Mouse (Mus musculus) heart, postnatal 0 days (tissue): ENCODE measurements around the gene Erh. TPM values are rescaled to one million over a fixed set of nuclear protein-coding genes. Genes with fewer than 3 reads are reported as not detected.
A peak's percentile ranks its signal among the peaks of the same experiment; 100 is the strongest.

Experiments used
- ATAC-seq: fragments of 200-750 bp; cut with Nextera tagmentation; 2 replicates; pipeline ENCODE4 v1.8.0; 2017; ENCODE audit warnings: low read depth, moderate number of reproducible peaks, moderate library complexity; ENCODE audit not compliant: insufficient read depth
- DNase-seq: peaks from one replicate; pipeline ENCODE4 v3.0.0-alpha.2; 2016; ENCODE audit warnings: low spot score
- H3K27ac ChIP-seq: fragments of 300-500 bp; sonication (generic); 2 replicates; pipeline ENCODE4 v1.5.1; 2014; ENCODE audit warnings: low read depth, mild to moderate bottlenecking
- H3K27me3 ChIP-seq: fragments of 300-500 bp; sonication (generic); 2 replicates; pipeline ENCODE4 v1.6.1; 2014; ENCODE audit warnings: low read length, mixed read lengths; ENCODE audit not compliant: control insufficient read depth, insufficient read depth
- H3K36me3 ChIP-seq: fragments of 300-500 bp; sonication (generic); replicated peaks from 2 replicates; pipeline ENCODE4 v1.6.1; 2014; ENCODE audit warnings: low read length, mixed read lengths; ENCODE audit not compliant: control insufficient read depth, insufficient read depth
- H3K4me1 ChIP-seq: fragments of 300-500 bp; sonication (generic); 2 replicates; pipeline ENCODE4 v1.6.1; 2014; ENCODE audit warnings: antibody characterized with exemption; ENCODE audit not compliant: control insufficient read depth, insufficient read depth
- H3K4me2 ChIP-seq: fragments of 300-500 bp; sonication (generic); 2 replicates; pipeline ENCODE4 v1.6.1; 2014; ENCODE audit warnings: low read depth, mild to moderate bottlenecking, low read length, moderate library complexity
- H3K4me3 ChIP-seq: fragments of 300-500 bp; sonication (generic); 2 replicates; pipeline ENCODE4 v1.5.1; 2014; ENCODE audit warnings: low read depth, low read length
- H3K9ac ChIP-seq: fragments of 300-500 bp; sonication (generic); replicated peaks from 2 replicates; pipeline ENCODE4 v1.6.1; 2014; ENCODE audit warnings: low read depth, low read length, mixed read lengths
- H3K9me3 ChIP-seq: fragments of 300-500 bp; sonication (generic); replicated peaks from 2 replicates; pipeline ENCODE4 v1.6.1; 2016; ENCODE audit warnings: low read length; ENCODE audit not compliant: control insufficient read depth
- CTCF ChIP-seq: IDR thresholded peaks from 2 replicates; pipeline ENCODE4 v1.5.1; 2016; ENCODE audit warnings: antibody characterized with exemption, control low read depth, low read depth
- EP300 ChIP-seq: IDR thresholded peaks from 2 replicates; pipeline ENCODE4 v1.6.1; 2016; ENCODE audit warnings: antibody characterized with exemption, low read depth
- WGBS: fragments of 180-500 bp; shearing (Covaris S2); extraction: QIAGEN DNeasy Blood & Tissue Kit; methylation state at CpG from one replicate; pipeline ENCODE4 v1.1.7; 2014; 5-methylcytosine and 5-hydroxymethylcytosine counted together
- polyA plus RNA-seq: library from polyadenylated mRNA; unstranded; fragments of >200 nt; fragmentation: Nextera tagmentation; extraction: Ambion mirVana; gene quantifications from 2 replicates; pipeline ENCODE4 v1.2.1, GENCODE M21; 2015
- total RNA-seq: library from RNA; depleted of rRNA; stranded (reverse); fragments of >200 nt; gene quantifications from 2 replicates; pipeline ENCODE4 v1.2.3, GENCODE M21; 2014; ENCODE audit warnings: low replicate concordance

The Erh gene
- total and polyA plus RNA-seq, 2 experiments from 2014 or later = 46.4 to 128 TPM

DNA sequence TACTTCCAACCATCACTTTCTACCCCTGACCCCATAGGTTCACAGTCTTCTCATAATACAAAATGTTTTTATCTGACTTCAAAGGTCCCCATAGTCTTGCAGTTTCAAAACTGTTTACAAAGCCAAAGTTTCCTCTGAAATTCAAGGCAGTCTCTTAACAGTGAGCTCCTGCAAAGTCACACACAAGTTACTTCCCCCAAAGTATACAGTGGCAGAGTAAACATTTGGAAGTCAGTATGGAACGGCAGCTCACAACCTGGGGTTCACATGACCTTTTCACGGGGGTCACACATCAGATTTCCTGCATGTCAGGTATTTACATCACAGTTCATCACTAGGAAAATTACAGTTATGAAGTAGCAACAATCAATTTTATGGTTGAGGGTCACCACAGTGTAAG is 19.8 kb upstream of the Erh start:
- H3K36me3 ChIP-seq = peaks cover 36% of the 10 kb centered on the region
- WGBS = 75% methylated on average over 2 of the region's 2 CpGs
- H3K27me3 ChIP-seq = no peaks in the 10 kb centered on the region
- ATAC-seq (no peak), DNase-seq (no peak)
- H3K9ac ChIP-seq = no peak overlapping the region
- H3K9me3 ChIP-seq = no peaks in the 10 kb centered on the region
- H3K4me1 ChIP-seq = no peaks in the 10 kb centered on the region
- H3K4me2 ChIP-seq = no peak overlapping the region
- no peak for TF ChIP-seq CTCF
- no peak for TF ChIP-seq EP300
- H3K4me3 ChIP-seq = no peak overlapping the region
- no peak overlapping the region for H3K27ac ChIP-seq

DNA sequence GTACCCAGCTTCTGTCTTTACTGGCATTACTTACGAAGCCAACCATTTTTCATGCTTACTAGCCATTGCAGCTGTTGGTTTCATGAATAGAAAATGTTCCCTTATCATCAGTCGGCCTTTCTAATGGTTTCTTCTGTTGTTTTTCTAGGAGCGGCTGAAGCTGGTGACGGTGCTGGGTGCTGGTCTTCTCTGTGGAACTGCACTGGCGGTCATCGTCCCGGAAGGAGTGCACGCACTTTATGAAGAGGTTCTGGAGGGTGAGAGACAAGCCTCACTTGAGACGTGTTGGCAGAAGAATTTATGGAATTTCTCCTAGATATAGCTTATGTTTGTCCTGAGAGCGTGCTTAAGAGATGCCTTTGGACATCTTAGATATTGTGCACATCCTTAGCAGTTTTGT is 18.2 kb upstream of the Erh start:
- no peak overlapping the region for H3K9ac ChIP-seq
- no peak overlapping the region for H3K27ac ChIP-seq
- no peak overlapping the region for H3K4me3 ChIP-seq
- ATAC-seq = no peak
- DNase-seq = no peak
- H3K4me1 ChIP-seq = no peaks in the 10 kb centered on the region
- H3K27me3 ChIP-seq = no peaks in the 10 kb centered on the region
- H3K4me2 ChIP-seq = no peak overlapping the region
- TF ChIP-seq EP300 (no peak), CTCF (no peak)
- H3K9me3 ChIP-seq = no peaks in the 10 kb centered on the region
- 55% methylated on average over 10 of the region's 10 CpGs for WGBS
- peaks cover 27% of the 10 kb centered on the region for H3K36me3 ChIP-seq

DNA sequence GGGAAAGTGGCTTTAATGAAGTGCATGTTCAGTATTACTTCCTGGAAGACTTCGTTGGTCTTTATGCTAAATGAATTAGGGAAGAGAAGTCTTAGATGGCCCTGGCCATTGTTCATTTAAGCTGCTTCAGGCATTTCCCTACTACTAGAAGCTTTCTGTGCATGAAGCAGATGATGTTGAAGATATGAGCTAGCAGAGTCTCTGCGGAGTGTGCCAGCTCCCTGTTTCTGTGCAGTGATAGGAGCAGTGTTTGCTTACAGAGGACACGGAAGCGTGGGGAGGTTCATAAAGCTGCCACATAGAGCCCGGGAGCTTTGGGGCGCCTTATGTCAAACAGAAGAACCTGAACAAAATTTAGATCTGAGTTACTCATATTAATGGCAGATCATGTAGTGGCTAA is 14.5 kb upstream of the Erh start:
- no peak overlapping the region for H3K4me2 ChIP-seq

DNA sequence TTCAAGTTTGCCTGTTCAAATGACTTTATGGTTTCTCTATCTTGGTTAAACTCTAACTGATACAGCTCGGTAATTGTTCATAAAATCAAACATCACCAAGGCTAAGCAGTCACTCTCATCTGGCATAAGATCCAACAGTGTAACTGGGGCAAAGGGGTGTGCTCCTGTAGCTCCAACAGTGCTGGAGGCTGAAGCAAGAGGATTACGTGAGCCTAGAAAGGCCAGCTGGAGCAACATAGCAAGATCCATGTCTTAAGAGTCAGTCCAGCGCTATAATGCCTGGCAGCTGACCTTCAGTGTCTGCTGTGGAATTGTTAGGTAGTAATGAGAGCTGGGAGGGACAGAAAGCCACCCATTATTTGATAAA is 10.5 kb upstream of the Erh start:
- no peaks in the 10 kb centered on the region for H3K9me3 ChIP-seq
- 0 out of 2 replicates have a peak overlapping the region, but pooled peaks have one; percentile 0 for H3K9ac ChIP-seq
- no peak for ATAC-seq
- H3K27ac ChIP-seq = peak overlapping the region; percentile 68; the same call in 1 of the 2 replicates
- H3K4me2 ChIP-seq = no peak overlapping the region
- H3K36me3 ChIP-seq = no peaks in the 10 kb centered on the region; the same call in 1 of the 2 replicates
- TF ChIP-seq CTCF (no peak), EP300 (no peak)
- peaks cover 8% of the 10 kb centered on the region; the same call in 1 of the 2 replicates for H3K4me1 ChIP-seq
- DNase-seq = no peak
- H3K27me3 ChIP-seq = no peaks in the 10 kb centered on the region
- WGBS = 90% methylated on average over 3 of the region's 3 CpGs
- no peak overlapping the region for H3K4me3 ChIP-seq

More for the DNA sequence above, 14.5 kb upstream of the Erh start:
- Histone ChIP-seq H3K9ac (no peak overlapping the region), H3K4me1 (peaks cover 8% of the 10 kb centered on the region; the same call in 1 of the 2 replicates), H3K27me3 (no peaks in the 10 kb centered on the region), H3K4me3 (no peak overlapping the region), H3K9me3 (no peaks in the 10 kb centered on the region), H3K36me3 (peaks cover 12% of the 10 kb centered on the region), H3K27ac (no peak overlapping the region)
- WGBS = 81% methylated on average over 6 of the region's 6 CpGs
- DNase-seq (no peak), ATAC-seq (no peak)
- no peak for TF ChIP-seq CTCF
- no peak for TF ChIP-seq EP300

DNA sequence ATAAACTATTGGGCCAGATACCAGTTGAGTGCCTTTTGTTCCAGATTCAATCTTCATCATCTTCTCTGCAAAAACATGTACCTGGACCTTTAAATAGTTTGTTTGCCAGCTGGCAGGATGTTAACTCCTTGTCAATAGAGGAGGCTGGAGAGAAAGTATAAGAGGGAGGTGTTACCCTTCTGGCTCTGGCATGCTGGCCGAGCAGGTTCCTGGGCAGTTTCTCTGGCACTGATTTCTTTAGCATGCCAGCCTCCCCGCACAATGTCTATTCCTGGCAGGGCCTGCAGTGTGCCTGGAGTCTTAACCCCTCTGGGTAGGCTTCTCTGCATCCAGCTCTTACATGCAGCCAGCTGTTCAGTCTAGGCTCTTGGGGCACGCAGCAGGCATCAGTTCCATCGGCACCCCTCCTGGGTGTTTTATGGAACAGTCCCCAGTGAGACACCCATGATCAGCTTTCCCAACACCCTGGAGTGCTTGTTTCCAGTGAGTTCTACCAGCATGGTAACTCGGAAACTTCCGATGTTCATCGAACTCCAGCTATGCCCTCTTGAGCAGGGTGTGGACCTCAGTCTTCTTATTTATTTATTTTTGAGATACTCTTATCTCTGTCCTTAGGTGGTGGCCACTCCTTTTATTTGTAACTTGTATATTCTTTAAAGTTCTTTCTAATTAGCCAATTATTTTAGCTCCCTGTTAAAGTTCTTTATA is 10.0 kb upstream of the Erh start:
- H3K36me3 ChIP-seq = no peaks in the 10 kb centered on the region; the same call in 1 of the 2 replicates
- H3K27ac ChIP-seq = peak overlapping the region; percentile 68
- WGBS = 52% methylated on average over 7 of the region's 7 CpGs
- H3K4me1 ChIP-seq = peaks cover 8% of the 10 kb centered on the region; the same call in 1 of the 2 replicates
- DNase-seq (peak; percentile 81), ATAC-seq (peak; percentile 92)
- H3K9ac ChIP-seq = 0 out of 2 replicates have a peak overlapping the region, but pooled peaks have one; percentile 0
- no peaks in the 10 kb centered on the region for H3K9me3 ChIP-seq
- peak overlapping the region; percentile 18; the same call in 1 of the 2 replicates for H3K4me2 ChIP-seq
- H3K4me3 ChIP-seq = no peak overlapping the region
- H3K27me3 ChIP-seq = no peaks in the 10 kb centered on the region
- TF ChIP-seq CTCF = no peak
- no peak for TF ChIP-seq EP300

DNA sequence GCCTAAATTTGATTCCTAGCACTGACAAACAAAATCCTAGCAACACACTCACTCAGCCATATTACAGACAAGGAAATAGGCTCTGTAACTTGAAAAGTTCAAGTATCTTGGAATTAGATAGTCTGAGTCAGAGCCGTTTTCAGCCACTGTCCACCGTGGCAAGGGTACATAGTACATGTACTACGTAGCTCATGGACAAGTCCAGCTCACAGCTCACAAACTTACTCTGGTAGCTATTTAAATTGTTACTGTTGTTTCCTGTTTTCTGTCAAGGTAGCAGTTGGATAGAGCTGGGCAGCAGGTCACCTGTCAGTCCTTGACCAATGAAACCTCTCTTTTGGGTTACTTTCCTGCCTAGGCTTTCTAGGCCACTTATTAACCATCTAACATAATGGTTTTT is 2.2 kb upstream of the Erh start:
- WGBS = 84% methylated on average over 3 of the region's 3 CpGs
- H3K4me2 ChIP-seq = no peak overlapping the region
- no peak overlapping the region for H3K9ac ChIP-seq
- peaks cover 32% of the 10 kb centered on the region for H3K4me1 ChIP-seq
- peaks cover 8% of the 10 kb centered on the region for H3K36me3 ChIP-seq
- no peak for DNase-seq
- ATAC-seq = no peak
- H3K9me3 ChIP-seq = no peaks in the 10 kb centered on the region
- no peak overlapping the region for H3K4me3 ChIP-seq
- TF ChIP-seq CTCF = no peak
- no peak for TF ChIP-seq EP300
- no peaks in the 10 kb centered on the region for H3K27me3 ChIP-seq
- no peak overlapping the region for H3K27ac ChIP-seq
